Mouse (Mus musculus) limb, embryonic 12.5 days (tissue): ENCODE data around the gene Prpf8. TPM values are rescaled to one million over a fixed set of nuclear protein-coding genes. Genes with fewer than 3 reads are reported as not detected.
"Not testable (repeated sequence)": the region's sequence is repeated elsewhere in the genome, so short reads cannot be mapped to it uniquely, and the experiment has no call there.

Source experiments
- ATAC-seq: fragments of 200-750 bp; cut with Nextera tagmentation; 2 replicates; pipeline ENCODE4 v1.8.0; 2017; ENCODE audit warnings: low read depth, moderate TSS enrichment; ENCODE audit not compliant: insufficient number of reproducible peaks, insufficient read depth, low FRiP score, low TSS enrichment
- H3K27ac ChIP-seq: fragments of 300-500 bp; sonication (generic); 2 replicates; pipeline ENCODE4 v1.5.1; 2016; ENCODE audit warnings: mild to moderate bottlenecking, moderate library complexity
- H3K27me3 ChIP-seq: fragments of 300-500 bp; sonication (generic); 2 replicates; pipeline ENCODE4 v1.6.1; 2016; ENCODE audit warnings: mild to moderate bottlenecking, moderate library complexity
- H3K36me3 ChIP-seq: fragments of 300-500 bp; sonication (generic); 2 replicates; pipeline ENCODE4 v1.6.1; 2016; ENCODE audit warnings: mild to moderate bottlenecking, moderate library complexity
- H3K4me1 ChIP-seq: fragments of 300-500 bp; sonication (generic); replicated peaks from 2 replicates; pipeline ENCODE4 v1.6.1; 2016
- H3K4me2 ChIP-seq: fragments of 300-500 bp; sonication (generic); 2 replicates; pipeline ENCODE4 v1.6.1; 2016; ENCODE audit warnings: mild to moderate bottlenecking, moderate library complexity
- H3K4me3 ChIP-seq: fragments of 300-500 bp; sonication (generic); replicated peaks from 2 replicates; pipeline ENCODE4 v1.5.1; 2016; ENCODE audit warnings: mild to moderate bottlenecking
- H3K9ac ChIP-seq: fragments of 300-500 bp; sonication (generic); replicated peaks from 2 replicates; pipeline ENCODE4 v1.6.1; 2016; ENCODE audit warnings: mild to moderate bottlenecking, moderate library complexity
- H3K9me3 ChIP-seq: fragments of 300-500 bp; sonication (generic); 2 replicates; pipeline ENCODE4 v1.6.1; 2016; ENCODE audit warnings: mild to moderate bottlenecking, moderate library complexity
- WGBS: fragments of 180-500 bp; shearing (Covaris S2); methylation state at CpG from one replicate; pipeline ENCODE4 v1.1.7; 2016; 5-methylcytosine and 5-hydroxymethylcytosine counted together
- polyA plus RNA-seq: library from polyadenylated mRNA; unstranded; fragments of >200 nt; fragmentation: Nextera tagmentation; extraction: Ambion mirVana; gene quantifications from 2 replicates; pipeline ENCODE4 v1.2.1, GENCODE M21; 2016

Gene Prpf8
- polyA plus RNA-seq, 1 experiment from 2014 or later = 83.0 TPM

GRCm38 (mm10) chr11:75450936-75451335, 35.7 kb upstream of the Prpf8 start:
- Histone ChIP-seq H3K27me3 (no peaks in the 10 kb centered on the region), H3K4me3 (no peak overlapping the region), H3K4me1 (peaks cover 19% of the 10 kb centered on the region), H3K9ac (no peak overlapping the region), H3K4me2 (no peak overlapping the region), H3K9me3 (no peaks in the 10 kb centered on the region), H3K36me3 (peaks cover 38% of the 10 kb centered on the region), H3K27ac (no peak overlapping the region)
- ATAC-seq = no peak
- 87% methylated on average over 15 of the region's 15 CpGs for WGBS

GRCm38 (mm10) chr11:75452081-75452480, 34.5 kb upstream of the Prpf8 start:
- Histone ChIP-seq H3K4me1 (peaks cover 19% of the 10 kb centered on the region), H3K27ac (no peak overlapping the region), H3K36me3 (peaks cover 37% of the 10 kb centered on the region), H3K4me3 (no peak overlapping the region), H3K27me3 (no peaks in the 10 kb centered on the region), H3K4me2 (no peak overlapping the region), H3K9ac (no peak overlapping the region), H3K9me3 (no peaks in the 10 kb centered on the region)
- WGBS = 94% methylated on average over 8 of the region's 8 CpGs
- no peak for ATAC-seq

- no peak for ATAC-seq
- Histone ChIP-seq H3K4me2 (peak overlapping the region; percentile 100; the same call in 1 of the 2 replicates), H3K9ac (no peak overlapping the region), H3K4me1 (peaks cover 19% of the 10 kb centered on the region), H3K27ac (no peak overlapping the region), H3K9me3 (no peaks in the 10 kb centered on the region), H3K27me3 (no peaks in the 10 kb centered on the region), H3K36me3 (peaks cover 28% of the 10 kb centered on the region), H3K4me3 (no peak overlapping the region)
- WGBS = 93% methylated on average over 31 of the region's 31 CpGs
Observed at GRCm38 (mm10) chr11:75452812-75453557, 33.6 kb upstream of the Prpf8 start.

DNA sequence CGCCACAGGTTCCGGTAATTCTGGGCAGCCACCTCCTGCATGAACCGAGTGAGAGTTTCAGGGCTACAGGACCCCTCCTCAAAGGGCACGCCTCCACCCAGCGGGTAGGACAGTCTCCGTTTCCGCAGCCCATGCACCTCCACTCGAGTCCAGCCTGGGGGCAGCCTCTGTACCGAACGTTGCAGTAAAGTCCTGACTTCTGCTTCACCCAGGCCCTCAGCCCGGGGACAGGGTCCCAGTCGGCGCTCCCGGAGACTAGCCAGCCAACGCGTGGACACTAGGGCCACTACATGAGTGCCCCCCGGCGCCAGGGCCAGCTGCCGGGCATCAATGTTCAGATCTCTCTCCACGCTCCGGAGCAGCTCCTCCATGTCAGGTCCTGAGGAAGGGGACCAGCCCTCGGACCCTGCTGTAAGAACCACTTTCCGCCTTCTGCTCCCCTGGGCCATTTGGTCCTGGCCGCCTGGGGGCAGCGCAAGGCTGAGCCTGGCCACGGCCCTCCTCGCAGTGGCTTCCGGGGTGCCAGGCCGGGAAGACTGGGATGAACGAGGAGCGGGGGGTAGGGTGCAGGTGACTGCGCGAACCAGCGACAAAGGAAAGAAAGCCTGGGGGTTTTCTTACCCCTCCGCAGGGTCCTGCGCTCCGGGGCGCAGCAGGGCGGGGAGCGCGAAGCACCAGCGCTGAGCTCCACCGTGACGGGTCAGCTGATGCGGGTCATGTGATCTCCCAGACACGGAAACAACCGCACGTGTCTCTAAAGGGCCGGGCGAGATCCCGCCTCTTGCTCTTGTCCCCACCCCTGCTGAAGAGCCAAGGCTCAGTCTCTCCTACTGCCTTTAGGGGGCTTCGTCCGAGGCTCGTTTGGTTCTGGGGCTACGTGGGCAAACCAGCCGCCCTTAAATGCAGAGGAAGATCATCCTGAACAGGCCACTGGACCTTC, 32.4 kb upstream of the Prpf8 start, which contains the start of gene Wdr81:
Gene Wdr81, minus strand, starts transcription at position 727 of the 940 bp plus-strand sequence.
- H3K27ac ChIP-seq = peak within 1 kb of the TSS; percentile 54; the same call in 1 of the 2 replicates

DNA sequence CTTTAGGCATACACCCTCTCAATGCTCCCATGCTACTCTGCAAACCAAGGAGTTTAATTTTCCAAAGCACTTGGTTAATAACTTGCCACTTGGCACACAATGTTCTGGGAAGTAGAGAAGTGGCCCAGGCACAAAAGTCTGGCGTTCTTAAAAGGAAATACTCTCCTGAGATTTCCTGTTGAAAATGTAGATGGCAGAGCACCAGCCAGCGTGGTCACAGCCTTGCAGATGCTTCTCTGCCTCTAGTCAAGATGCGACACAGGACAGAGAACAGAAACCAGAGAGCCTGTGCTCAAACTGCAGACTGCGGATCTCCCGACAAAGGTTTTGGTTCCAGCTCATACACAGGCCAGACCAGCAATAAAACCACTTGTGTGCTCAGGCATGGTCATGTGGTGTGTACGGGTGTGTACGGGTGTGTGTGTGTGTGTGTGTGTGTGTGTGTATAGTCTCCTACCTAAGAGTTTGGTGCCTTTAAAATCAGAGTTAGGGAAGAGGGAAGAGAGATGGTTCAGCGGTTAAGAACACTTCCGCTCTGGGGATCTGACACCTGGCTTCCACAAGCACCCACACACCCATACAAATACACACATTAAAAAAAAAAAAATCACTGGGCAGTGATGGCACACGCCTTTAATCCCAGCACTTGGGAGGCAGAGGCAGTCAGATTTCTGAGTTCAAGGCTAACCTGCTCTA, 31.4 kb upstream of the Prpf8 start:
- no peak for ATAC-seq
- 72% methylated on average over 10 of the region's 10 CpGs for WGBS
- H3K4me3 ChIP-seq = peak overlapping the region; percentile 68
- peaks cover 29% of the 10 kb centered on the region for H3K4me1 ChIP-seq
- peak overlapping the region; percentile 74; the same call in 1 of the 2 replicates for H3K9ac ChIP-seq
- no peaks in the 10 kb centered on the region for H3K9me3 ChIP-seq
- H3K4me2 ChIP-seq = peak overlapping the region; percentile 100
- H3K27me3 ChIP-seq = no peaks in the 10 kb centered on the region
- H3K36me3 ChIP-seq = peaks cover 12% of the 10 kb centered on the region
- peak overlapping the region; percentile 54; the same call in 1 of the 2 replicates for H3K27ac ChIP-seq

More for the DNA sequence above, 32.4 kb upstream of the Prpf8 start, which contains the start of gene Wdr81:
- 2% methylated on average over 56 of the region's 56 CpGs for WGBS
- H3K27me3 ChIP-seq = no peaks in the 10 kb centered on the region
- peaks cover 20% of the 10 kb centered on the region for H3K4me1 ChIP-seq
- peak within 1 kb of the TSS; percentile 74 for H3K9ac ChIP-seq
- H3K36me3 ChIP-seq = peaks cover 15% of the 10 kb centered on the region
- H3K9me3 ChIP-seq = no peaks in the 10 kb centered on the region
- peak; percentile 85 for ATAC-seq
- H3K4me2 ChIP-seq = peak within 1 kb of the TSS; percentile 100
- peak within 1 kb of the TSS; percentile 68 for H3K4me3 ChIP-seq

- H3K9ac ChIP-seq, ATAC-seq: not testable (repeated sequence)
Observed at GRCm38 (mm10) chr11:75455971-75456370, 30.6 kb upstream of the Prpf8 start.

GRCm38 (mm10) chr11:75456440-75456871, 30.2 kb upstream of the Prpf8 start:
- peaks cover 3% of the 10 kb centered on the region; the same call in 1 of the 2 replicates for H3K36me3 ChIP-seq
- ATAC-seq = no peak

More at GRCm38 (mm10) chr11:75455971-75456370, 30.6 kb upstream of the Prpf8 start:
- not testable (repeated sequence) for H3K4me2 ChIP-seq, H3K27ac ChIP-seq, H3K36me3 ChIP-seq, H3K4me3 ChIP-seq, H3K27me3 ChIP-seq, H3K9me3 ChIP-seq
- WGBS = 84% methylated on average over 2 of the region's 2 CpGs
- H3K4me1 ChIP-seq = peaks cover 33% of the 10 kb centered on the region

DNA sequence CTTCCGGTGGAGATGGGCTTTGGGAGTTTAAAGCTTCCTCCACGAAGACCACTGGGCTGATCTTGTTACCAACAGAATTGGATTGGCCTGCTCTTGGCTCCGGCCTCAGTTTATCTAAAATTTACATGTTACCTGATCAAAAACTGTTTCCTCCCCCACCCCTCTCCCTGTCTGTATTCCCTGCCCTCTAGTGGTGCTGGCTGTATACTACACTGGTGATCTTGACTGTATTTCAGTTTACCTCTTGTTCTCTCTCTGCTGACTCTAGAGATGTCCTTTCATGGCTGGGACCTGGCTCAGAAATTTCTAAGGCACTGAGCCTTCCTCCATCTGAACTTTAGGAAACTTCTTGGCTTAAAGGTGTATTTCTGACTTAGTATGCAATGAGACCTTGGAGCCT, 28.4 kb upstream of the Prpf8 start:
- Histone ChIP-seq H3K27ac (no peak overlapping the region), H3K9me3 (no peaks in the 10 kb centered on the region), H3K27me3 (no peaks in the 10 kb centered on the region), H3K36me3 (no peaks in the 10 kb centered on the region), H3K9ac (no peak overlapping the region), H3K4me3 (no peak overlapping the region), H3K4me1 (peaks cover 49% of the 10 kb centered on the region), H3K4me2 (no peak overlapping the region)
- WGBS = 13% methylated on average over 3 of the region's 3 CpGs
- ATAC-seq = no peak

More at GRCm38 (mm10) chr11:75456440-75456871, 30.2 kb upstream of the Prpf8 start:
- no peak overlapping the region for H3K27ac ChIP-seq
- no peak overlapping the region for H3K9ac ChIP-seq
- no peaks in the 10 kb centered on the region for H3K9me3 ChIP-seq
- H3K27me3 ChIP-seq = no peaks in the 10 kb centered on the region
- peaks cover 33% of the 10 kb centered on the region for H3K4me1 ChIP-seq
- 89% methylated on average over 7 of the region's 7 CpGs for WGBS
- H3K4me2 ChIP-seq = no peak overlapping the region
- no peak overlapping the region for H3K4me3 ChIP-seq

GRCm38 (mm10) chr11:75458628-75459041, 28.0 kb upstream of the Prpf8 start:
- no peak overlapping the region for H3K9ac ChIP-seq
- no peaks in the 10 kb centered on the region for H3K27me3 ChIP-seq
- no peak overlapping the region for H3K4me2 ChIP-seq
- 89% methylated on average over 8 of the region's 8 CpGs for WGBS
- no peaks in the 10 kb centered on the region for H3K36me3 ChIP-seq
- no peak overlapping the region for H3K27ac ChIP-seq
- H3K4me3 ChIP-seq = no peak overlapping the region
- peaks cover 51% of the 10 kb centered on the region for H3K4me1 ChIP-seq
- no peaks in the 10 kb centered on the region for H3K9me3 ChIP-seq
- ATAC-seq = no peak

- peak overlapping the region; percentile 96; the same call in 1 of the 2 replicates for H3K4me2 ChIP-seq
- peak overlapping the region; percentile 93; the same call in 1 of the 2 replicates for H3K27ac ChIP-seq
- no peaks in the 10 kb centered on the region for H3K9me3 ChIP-seq
- no peak overlapping the region for H3K4me3 ChIP-seq
- no peaks in the 10 kb centered on the region for H3K27me3 ChIP-seq
- 80% methylated on average over 5 of the region's 5 CpGs for WGBS
- peaks cover 47% of the 10 kb centered on the region for H3K4me1 ChIP-seq
- ATAC-seq = no peak
- H3K9ac ChIP-seq = no peak overlapping the region
- H3K36me3 ChIP-seq = no peaks in the 10 kb centered on the region
Observed at GRCm38 (mm10) chr11:75459141-75459711, 27.4 kb upstream of the Prpf8 start.
